Mouse (Mus musculus): ENCODE measurements around the gene Nanos1. TPM values are rescaled to one million over a fixed set of nuclear protein-coding genes. Genes with fewer than 3 reads are reported as not detected.

The Nanos1 gene
- polyA plus RNA-seq (2015; fragmentation: Nextera tagmentation; extraction: Ambion mirVana) = 1.7 and 2.1 TPM in 2 replicates

- H3K4me2 ChIP-seq (replicated peaks) = peak within 1 kb of the TSS; percentile 100
- H3K4me3 ChIP-seq (replicated peaks) = peak within 1 kb of the TSS; percentile 80
- peak; percentile 94 for ATAC-seq (ENCODE audit: insufficient number of reproducible peaks, low FRiP score, low TSS enrichment, low read depth)
- peak within 1 kb of the TSS; percentile 39 for H3K27ac ChIP-seq (replicated peaks)
- H3K9ac ChIP-seq = peak within 1 kb of the TSS; percentile 45
- H3K27me3 ChIP-seq = no peaks in the 10 kb centered on the region
- H3K4me1 ChIP-seq = peaks cover 14% of the 10 kb centered on the region
- H3K9me3 ChIP-seq (replicated peaks) = no peaks in the 10 kb centered on the region
- peaks cover 7% of the 10 kb centered on the region for H3K36me3 ChIP-seq
- under 1% methylated on average over 53 of the region's 58 CpGs for WGBS
Observed at GRCm38 (mm10) chr19:60755438-60756191, at the start of gene Nanos1. Gene Nanos1, plus strand, starts transcription at chr19:60755987.

- no peaks in the 10 kb centered on the region for H3K27me3 ChIP-seq
- no peaks in the 10 kb centered on the region for H3K9me3 ChIP-seq (replicated peaks)
- WGBS = 77% methylated on average over 4 of the region's 4 CpGs
- H3K4me1 ChIP-seq = no peaks in the 10 kb centered on the region
- H3K9ac ChIP-seq = no peak overlapping the region
- H3K4me3 ChIP-seq (replicated peaks) = no peak overlapping the region
- ATAC-seq (ENCODE audit: insufficient number of reproducible peaks, low FRiP score, low TSS enrichment, low read depth) = no peak
- H3K27ac ChIP-seq (replicated peaks) = no peak overlapping the region
- H3K36me3 ChIP-seq = no peaks in the 10 kb centered on the region
- no peak overlapping the region for H3K4me2 ChIP-seq (replicated peaks)
Observed at GRCm38 (mm10) chr19:60709193-60709900, 46.4 kb upstream of the Nanos1 start.

GRCm38 (mm10) chr19:60710196-60710595 lies 45.6 kb upstream of the Nanos1 start:
- WGBS = 43% methylated on average over 3 of the region's 3 CpGs
- Histone ChIP-seq H3K27me3 (no peaks in the 10 kb centered on the region), H3K9ac (no peak overlapping the region), H3K4me1 (no peaks in the 10 kb centered on the region), H3K4me2 (replicated peaks) (no peak overlapping the region), H3K9me3 (replicated peaks) (no peaks in the 10 kb centered on the region), H3K36me3 (no peaks in the 10 kb centered on the region), H3K4me3 (replicated peaks) (no peak overlapping the region), H3K27ac (replicated peaks) (no peak overlapping the region)
- ATAC-seq (ENCODE audit: insufficient number of reproducible peaks, low FRiP score, low TSS enrichment, low read depth) = no peak

- H3K4me2 ChIP-seq (replicated peaks) = no peak overlapping the region
Observed at GRCm38 (mm10) chr19:60712577-60712976, 43.2 kb upstream of the Nanos1 start.

GRCm38 (mm10) chr19:60716381-60716780 lies 39.4 kb upstream of the Nanos1 start:
- no peak overlapping the region for H3K27ac ChIP-seq (replicated peaks)

More at GRCm38 (mm10) chr19:60712577-60712976, 43.2 kb upstream of the Nanos1 start:
- H3K9me3 ChIP-seq (replicated peaks) = no peaks in the 10 kb centered on the region
- no peaks in the 10 kb centered on the region for H3K27me3 ChIP-seq
- H3K9ac ChIP-seq = no peak overlapping the region
- H3K4me1 ChIP-seq = no peaks in the 10 kb centered on the region
- no peak overlapping the region for H3K27ac ChIP-seq (replicated peaks)
- no peaks in the 10 kb centered on the region for H3K36me3 ChIP-seq
- no peak for ATAC-seq (ENCODE audit: insufficient number of reproducible peaks, low FRiP score, low TSS enrichment, low read depth)
- WGBS = 68% methylated on average over 2 of the region's 2 CpGs
- no peak overlapping the region for H3K4me3 ChIP-seq (replicated peaks)

GRCm38 (mm10) chr19:60730281-60730852 lies 25.4 kb upstream of the Nanos1 start:
- Histone ChIP-seq H3K27ac (replicated peaks) (no peak overlapping the region), H3K4me2 (replicated peaks) (no peak overlapping the region), H3K9me3 (replicated peaks) (no peaks in the 10 kb centered on the region), H3K36me3 (no peaks in the 10 kb centered on the region), H3K27me3 (no peaks in the 10 kb centered on the region), H3K4me1 (no peaks in the 10 kb centered on the region), H3K9ac (no peak overlapping the region), H3K4me3 (replicated peaks) (no peak overlapping the region)
- no peak for ATAC-seq (ENCODE audit: insufficient number of reproducible peaks, low FRiP score, low TSS enrichment, low read depth)
- WGBS = 46% methylated on average over 2 of the region's 2 CpGs

More at GRCm38 (mm10) chr19:60716381-60716780, 39.4 kb upstream of the Nanos1 start:
- H3K9ac ChIP-seq = no peak overlapping the region
- H3K4me2 ChIP-seq (replicated peaks) = no peak overlapping the region
- H3K27me3 ChIP-seq = no peaks in the 10 kb centered on the region
- no peaks in the 10 kb centered on the region for H3K4me1 ChIP-seq
- WGBS = 95% methylated on average over 2 of the region's 2 CpGs
- no peaks in the 10 kb centered on the region for H3K9me3 ChIP-seq (replicated peaks)
- no peak overlapping the region for H3K4me3 ChIP-seq (replicated peaks)
- ATAC-seq (ENCODE audit: insufficient number of reproducible peaks, low FRiP score, low TSS enrichment, low read depth) = no peak
- H3K36me3 ChIP-seq = no peaks in the 10 kb centered on the region

- no peak overlapping the region for H3K27ac ChIP-seq (replicated peaks)
- H3K4me2 ChIP-seq (replicated peaks) = no peak overlapping the region
- no peak overlapping the region for H3K4me3 ChIP-seq (replicated peaks)
- no peaks in the 10 kb centered on the region for H3K9me3 ChIP-seq (replicated peaks)
- H3K27me3 ChIP-seq = no peaks in the 10 kb centered on the region
- no peaks in the 10 kb centered on the region for H3K36me3 ChIP-seq
- H3K9ac ChIP-seq = no peak overlapping the region
- no peaks in the 10 kb centered on the region for H3K4me1 ChIP-seq
- no peak for ATAC-seq (ENCODE audit: insufficient number of reproducible peaks, low FRiP score, low TSS enrichment, low read depth)
- 88% methylated on average over 1 of the region's 1 CpGs for WGBS
Observed at GRCm38 (mm10) chr19:60731299-60731698, 24.5 kb upstream of the Nanos1 start.

- no peak overlapping the region for H3K4me2 ChIP-seq (replicated peaks)
- H3K9ac ChIP-seq = no peak overlapping the region
- no peaks in the 10 kb centered on the region for H3K36me3 ChIP-seq
- H3K27me3 ChIP-seq = no peaks in the 10 kb centered on the region
- WGBS = 66% methylated on average over 1 of the region's 1 CpGs
- H3K4me1 ChIP-seq = no peaks in the 10 kb centered on the region
- no peak for ATAC-seq (ENCODE audit: insufficient number of reproducible peaks, low FRiP score, low TSS enrichment, low read depth)
- H3K9me3 ChIP-seq (replicated peaks) = no peaks in the 10 kb centered on the region
- no peak overlapping the region for H3K4me3 ChIP-seq (replicated peaks)
- H3K27ac ChIP-seq (replicated peaks) = no peak overlapping the region
Observed at GRCm38 (mm10) chr19:60731966-60732365, 23.8 kb upstream of the Nanos1 start.

GRCm38 (mm10) chr19:60740560-60740959 lies 15.2 kb upstream of the Nanos1 start:
- Histone ChIP-seq H3K9me3 (replicated peaks) (no peaks in the 10 kb centered on the region), H3K4me2 (replicated peaks) (no peak overlapping the region), H3K36me3 (no peaks in the 10 kb centered on the region), H3K4me3 (replicated peaks) (no peak overlapping the region), H3K27ac (replicated peaks) (no peak overlapping the region), H3K4me1 (no peaks in the 10 kb centered on the region), H3K9ac (no peak overlapping the region), H3K27me3 (no peaks in the 10 kb centered on the region)
- no peak for ATAC-seq (ENCODE audit: insufficient number of reproducible peaks, low FRiP score, low TSS enrichment, low read depth)
- 62% methylated on average over 1 of the region's 1 CpGs for WGBS

GRCm38 (mm10) chr19:60743767-60744547 lies 11.8 kb upstream of the Nanos1 start:
- Histone ChIP-seq H3K9ac (no peak overlapping the region), H3K27ac (replicated peaks) (no peak overlapping the region), H3K4me1 (no peaks in the 10 kb centered on the region), H3K4me3 (replicated peaks) (no peak overlapping the region), H3K27me3 (no peaks in the 10 kb centered on the region), H3K9me3 (replicated peaks) (no peaks in the 10 kb centered on the region), H3K4me2 (replicated peaks) (no peak overlapping the region), H3K36me3 (no peaks in the 10 kb centered on the region)
- no peak for ATAC-seq (ENCODE audit: insufficient number of reproducible peaks, low FRiP score, low TSS enrichment, low read depth)
- 70% methylated on average over 5 of the region's 5 CpGs for WGBS

GRCm38 (mm10) chr19:60747801-60748200 lies 8.0 kb upstream of the Nanos1 start:
- no peak for ATAC-seq (ENCODE audit: insufficient number of reproducible peaks, low FRiP score, low TSS enrichment, low read depth)
- H3K4me1 ChIP-seq = no peaks in the 10 kb centered on the region
- no peak overlapping the region for H3K9ac ChIP-seq
- H3K9me3 ChIP-seq (replicated peaks) = no peaks in the 10 kb centered on the region
- H3K27me3 ChIP-seq = no peaks in the 10 kb centered on the region
- H3K4me2 ChIP-seq (replicated peaks) = no peak overlapping the region
- no peaks in the 10 kb centered on the region for H3K36me3 ChIP-seq
- H3K27ac ChIP-seq (replicated peaks) = no peak overlapping the region
- H3K4me3 ChIP-seq (replicated peaks) = no peak overlapping the region
- 81% methylated on average over 1 of the region's 1 CpGs for WGBS

Data from embryonic facial prominence, embryonic 15.5 days (tissue).